In genomic region chr9:107478979-107479378, GRCm38 (mm10) we compare ENCODE assay signal across 10 mouse cellular contexts. TPM values are rescaled to one million over a fixed set of nuclear protein-coding genes. Genes with fewer than 3 reads are reported as not detected.
DNase-seq lines count a peak whose midpoint lies in the region; ATAC-seq and TF ChIP-seq lines count a peak whose summit lies in the region.
"Had no signal": no experiment of that assay in that cellular context is flagged by ENCODE, and none has a peak within 500 bp of the region (broad histone marks: within the 10 kb centered on the region; RNA-seq: fewer than 3 reads in every experiment).

No protein-coding gene starts in this region.

- H3K9ac ChIP-seq in lung, embryonic 14.5 days, result no peak overlapping the region
- peak overlapping the region; percentile 19; the same call in 1 of the 2 replicates for H3K9ac ChIP-seq in embryonic facial prominence, embryonic 12.5 days
- no peak overlapping the region for H3K9ac ChIP-seq in limb, embryonic 11.5 days (ENCODE audit: low read length)
- no peak overlapping the region for H3K9ac ChIP-seq in neural tube, embryonic 15.5 days (replicated peaks)

- TF ChIP-seq CTCF in lung, embryonic 14.5 days (IDR thresholded peaks at IDR 0.05; ENCODE audit: low read depth), result peak; percentile 40

- H3K4me1 ChIP-seq in lung, embryonic 14.5 days (ENCODE audit: insufficient read depth), result no peaks in the 10 kb centered on the region
- peaks cover 39% of the 10 kb centered on the region for H3K4me1 ChIP-seq in embryonic facial prominence, embryonic 12.5 days
- peaks cover 17% of the 10 kb centered on the region for H3K4me1 ChIP-seq in limb, embryonic 11.5 days (ENCODE audit: control insufficient read depth, insufficient read depth, low read length)
- H3K4me1 ChIP-seq in neural tube, embryonic 15.5 days, result peaks cover 50% of the 10 kb centered on the region

- no peak for ATAC-seq in lung, embryonic 14.5 days (ENCODE audit: insufficient read depth)
- no peak for ATAC-seq in embryonic facial prominence, embryonic 12.5 days (ENCODE audit: insufficient number of reproducible peaks, insufficient read depth, low FRiP score, low TSS enrichment)
- ATAC-seq in limb, embryonic 11.5 days (ENCODE audit: insufficient number of reproducible peaks, low FRiP score, low TSS enrichment, low read depth), result no peak
- 0 out of 2 replicates have a peak, but pooled peaks have one; percentile 25 for ATAC-seq in neural tube, embryonic 15.5 days (ENCODE audit: low FRiP score)
- ATAC-seq in inflammation-experienced regulatory T-cells, adult 6 months, result no peak

- WGBS in lung, embryonic 14.5 days, result 34% methylated on average over 5 of the region's 5 CpGs
- 36% methylated on average over 5 of the region's 5 CpGs for WGBS in embryonic facial prominence, embryonic 12.5 days
- WGBS in limb, embryonic 11.5 days, result 35% methylated on average over 5 of the region's 5 CpGs
- WGBS in neural tube, embryonic 15.5 days, result 35% methylated on average over 5 of the region's 5 CpGs

- no peaks in the 10 kb centered on the region for H3K36me3 ChIP-seq in lung, embryonic 14.5 days (ENCODE audit: insufficient read depth)
- no peaks in the 10 kb centered on the region for H3K36me3 ChIP-seq in embryonic facial prominence, embryonic 12.5 days
- no peaks in the 10 kb centered on the region for H3K36me3 ChIP-seq in limb, embryonic 11.5 days (ENCODE audit: control insufficient read depth, insufficient read depth, low read length)
- H3K36me3 ChIP-seq in neural tube, embryonic 15.5 days, result no peaks in the 10 kb centered on the region

- no peak overlapping the region for H3K4me2 ChIP-seq in lung, embryonic 14.5 days
- H3K4me2 ChIP-seq in embryonic facial prominence, embryonic 12.5 days (replicated peaks), result peak overlapping the region; percentile 37
- no peak overlapping the region; the same call in 1 of the 2 replicates for H3K4me2 ChIP-seq in limb, embryonic 11.5 days (ENCODE audit: low read depth, severe bottlenecking)
- peak overlapping the region; percentile 27 for H3K4me2 ChIP-seq in neural tube, embryonic 15.5 days

- no peak overlapping the region for H3K27ac ChIP-seq in lung, embryonic 14.5 days (ENCODE audit: low read depth)
- H3K27ac ChIP-seq in embryonic facial prominence, embryonic 12.5 days, result peak overlapping the region; percentile 83
- H3K27ac ChIP-seq in limb, embryonic 11.5 days (replicated peaks; ENCODE audit: low read depth, low read length), result no peak overlapping the region
- H3K27ac ChIP-seq in neural tube, embryonic 15.5 days (replicated peaks), result peak overlapping the region; percentile 87

- no peak overlapping the region for H3K4me3 ChIP-seq in lung, embryonic 14.5 days (ENCODE audit: low read depth, low read length)
- no peak overlapping the region for H3K4me3 ChIP-seq in embryonic facial prominence, embryonic 12.5 days
- H3K4me3 ChIP-seq in limb, embryonic 11.5 days (ENCODE audit: low read depth, low read length), result no peak overlapping the region
- H3K4me3 ChIP-seq in neural tube, embryonic 15.5 days (replicated peaks), result no peak overlapping the region
- H3K4me3 ChIP-seq: erythroblast, embryonic 14.5 days had no signal

- H3K27me3 ChIP-seq in lung, embryonic 14.5 days (ENCODE audit: insufficient read depth, low read length), result 0 out of 2 replicates have a peak, but pooled peaks cover 6% of the 10 kb centered on the region
- H3K27me3 ChIP-seq in embryonic facial prominence, embryonic 12.5 days, result 0 out of 2 replicates have a peak, but pooled peaks cover 4% of the 10 kb centered on the region
- H3K27me3 ChIP-seq in limb, embryonic 11.5 days (ENCODE audit: control insufficient read depth, insufficient read depth, low read length), result 0 out of 2 replicates have a peak, but pooled peaks cover 7% of the 10 kb centered on the region
- H3K27me3 ChIP-seq in neural tube, embryonic 15.5 days (replicated peaks), result no peaks in the 10 kb centered on the region

- no peak for DNase-seq in lung, embryonic 14.5 days
- no peak for DNase-seq in lung, postnatal 4 days
- DNase-seq in limb, embryonic 11.5 days (ENCODE audit: low spot score), result peak; percentile 68
- no peak for DNase-seq in frontal cortex, postnatal 10 days (ENCODE audit: low spot score in 2 of 2)
- DNase-seq in layer of hippocampus, adult 8-10 months (ENCODE audit: low spot score in 2 of 2), result no peak
- DNase-seq: adrenal gland, adult 8-10 months had no signal

- H3K9me3 ChIP-seq in lung, embryonic 14.5 days (ENCODE audit: low read depth, low read length), result no peaks in the 10 kb centered on the region
- H3K9me3 ChIP-seq in embryonic facial prominence, embryonic 12.5 days, result no peaks in the 10 kb centered on the region
- no peaks in the 10 kb centered on the region for H3K9me3 ChIP-seq in limb, embryonic 11.5 days (ENCODE audit: control insufficient read depth, low read length)
- H3K9me3 ChIP-seq in neural tube, embryonic 15.5 days (replicated peaks), result no peaks in the 10 kb centered on the region

RNA-seq across cellular contexts. Expression of gene Tmem115, which starts 54.8 kb away (rescaled TPM):
- polyA plus RNA-seq in lung, embryonic 14.5 days (2014; fragmentation: Nextera tagmentation; extraction: Ambion mirVana), result 42.1 and 45.3 TPM in 2 replicates
- 49.7 and 50.1 TPM in 2 replicates for polyA plus RNA-seq in embryonic facial prominence, embryonic 12.5 days (2016; fragmentation: Nextera tagmentation; extraction: Ambion mirVana)
- polyA plus RNA-seq in limb, embryonic 11.5 days (2014; fragmentation: Nextera tagmentation; extraction: Ambion mirVana), result 42.8 and 47.9 TPM in 2 replicates
- polyA plus RNA-seq in neural tube, embryonic 15.5 days (2015; fragmentation: Nextera tagmentation; extraction: Ambion mirVana), result 45.7 and 46.1 TPM in 2 replicates
- 10 to 100 TPM; 17.5 to 28.0 (median 19.6) TPM for polyA plus RNA-seq in inflammation-experienced regulatory T-cells, adult 6 months (2017; shearing (Covaris generic))
- 10 to 100 TPM; 33.1 to 40.3 (median 36.2) TPM for total RNA-seq in layer of hippocampus, adult 8-10 months (2022)

Comparison
In these comparisons a context has a peak if more than half of its experiments do, and no peak if none do; other contexts are left out.
1. H3K27ac ChIP-seq: peak in embryonic facial prominence, embryonic 12.5 days (single experiment) and neural tube, embryonic 15.5 days (single experiment); none in lung, embryonic 14.5 days (single experiment) and limb, embryonic 11.5 days (single experiment).
2. H3K4me2 ChIP-seq: peak in embryonic facial prominence, embryonic 12.5 days (single experiment) and neural tube, embryonic 15.5 days (single experiment); none in lung, embryonic 14.5 days (single experiment) and limb, embryonic 11.5 days (single experiment).